Mouse (Mus musculus) CH12.LX (cell line): Measurements from ENCODE around the gene Rptor. TPM values are rescaled to one million over a fixed set of nuclear protein-coding genes. Genes with fewer than 3 reads are reported as not detected.

Experiments used
- DNase-seq: peaks from one replicate; pipeline ENCODE4 v3.0.0-alpha.2; 2013; ENCODE audit errors: extremely low read depth
- H3K27ac ChIP-seq: 2 replicates; pipeline ENCODE4 v1.5.1; 2012; ENCODE audit warnings: low read depth, mild to moderate bottlenecking, control low read depth, moderate library complexity; ENCODE audit not compliant: insufficient read depth
- H3K27me3 ChIP-seq: replicated peaks from 2 replicates; pipeline ENCODE3; 2012; ENCODE audit warnings: inconsistent platforms
- H3K36me3 ChIP-seq, 2 experiments: replicated peaks in 1 of 2; 2 replicates each; pipeline versions ENCODE3 to v1.6.1; 2012; ENCODE audit warnings: inconsistent platforms in 1 of 2, low read length in 1 of 2, mild to moderate bottlenecking in 1 of 2, mixed read lengths in 1 of 2, moderate library complexity in 1 of 2; ENCODE audit not compliant: control insufficient read depth in 1 of 2, insufficient read depth in 1 of 2
- H3K4me1 ChIP-seq, 2 experiments: 2 replicates each; pipeline ENCODE4 v1.6.1; 2012; ENCODE audit warnings: inconsistent platforms in 1 of 2, moderate library complexity in 1 of 2; ENCODE audit not compliant: insufficient read depth in 2 of 2, control insufficient read depth in 1 of 2
- H3K4me2 ChIP-seq: 2 replicates; pipeline ENCODE4 v1.6.1; 2012; ENCODE audit warnings: low read depth, mild to moderate bottlenecking, control low read depth; ENCODE audit not compliant: poor library complexity, insufficient read depth, severe bottlenecking
- H3K4me3 ChIP-seq, 3 experiments: fragments of 150-350 bp in 1 of 3; sonication (generic) in 1 of 3; replicated peaks in 1 of 3; 2 replicates each; pipeline versions ENCODE3 to v1.5.1; 2011 to 2012; ENCODE audit warnings: low read depth in 2 of 3, low read length in 2 of 3, mild to moderate bottlenecking in 2 of 3, moderate library complexity in 2 of 3, control low read depth in 1 of 3, improper control_type of control experiment in 1 of 3, inconsistent platforms in 1 of 3, mixed read lengths in 1 of 3; ENCODE audit not compliant: poor library complexity in 1 of 3
- H3K79me2 ChIP-seq: replicated peaks from 2 replicates; pipeline ENCODE4 v1.6.1; 2012; ENCODE audit warnings: mild to moderate bottlenecking, moderate library complexity; ENCODE audit not compliant: control insufficient read depth, poor library complexity, insufficient read depth, severe bottlenecking; ENCODE audit errors: extremely low read depth
- H3K9ac ChIP-seq: 2 replicates; pipeline ENCODE4 v1.6.1; 2012; ENCODE audit warnings: low read depth, mild to moderate bottlenecking, control low read depth, moderate library complexity; ENCODE audit not compliant: insufficient read depth
- H3K9me3 ChIP-seq: replicated peaks from 2 replicates; pipeline ENCODE3; 2012; ENCODE audit warnings: low read length, inconsistent platforms, mixed read lengths
- BHLHE40 ChIP-seq: IDR thresholded peaks from 2 replicates; pipeline ENCODE4 v1.6.1; 2011; ENCODE audit warnings: mild to moderate bottlenecking, low read depth, low read length, improper control_type of control experiment
- CHD1 ChIP-seq: IDR thresholded peaks from 2 replicates; pipeline ENCODE4 v1.6.1; 2012; ENCODE audit warnings: low read depth, low read length, improper control_type of control experiment, inconsistent platforms
- CHD2 ChIP-seq: IDR thresholded peaks from 2 replicates; pipeline ENCODE4 v1.6.1; 2011; ENCODE audit warnings: low read length, improper control_type of control experiment
- CTCF ChIP-seq, 2 experiments: IDR thresholded peaks in 1 of 2; conservative IDR thresholded peaks in 1 of 2; 2 replicates each; pipeline ENCODE4 v1.5.1; 2011 to 2012; ENCODE audit warnings: low read depth in 2 of 2, low read length in 2 of 2, improper control_type of control experiment in 1 of 2, inconsistent platforms in 1 of 2, mild to moderate bottlenecking in 1 of 2, moderate library complexity in 1 of 2
- ELF1 ChIP-seq: IDR thresholded peaks from 2 replicates; pipeline ENCODE4 v1.6.1; 2014; ENCODE audit warnings: low read depth, mild to moderate bottlenecking, inconsistent platforms, low read length, improper control_type of control experiment
- EP300 ChIP-seq: IDR thresholded peaks from 2 replicates; pipeline ENCODE4 v1.6.1; 2011; ENCODE audit warnings: low read length, improper control_type of control experiment
- GABPA ChIP-seq: IDR thresholded peaks from 2 replicates; pipeline ENCODE4 v1.6.1; 2012; ENCODE audit warnings: low read depth, low read length, improper control_type of control experiment, inconsistent platforms; ENCODE audit not compliant: insufficient replicate concordance
- IRF4 ChIP-seq: IDR thresholded peaks from 2 replicates; pipeline ENCODE4 v1.6.1; 2014; ENCODE audit warnings: low read depth, mild to moderate bottlenecking, inconsistent platforms, low read length, improper control_type of control experiment
- JUN ChIP-seq: IDR thresholded peaks from 2 replicates; pipeline ENCODE4 v1.6.1; 2011; ENCODE audit warnings: low read depth, mild to moderate bottlenecking, low read length, improper control_type of control experiment, moderate library complexity; ENCODE audit not compliant: insufficient read depth
- KAT2A ChIP-seq: IDR thresholded peaks from 2 replicates; pipeline ENCODE4 v1.6.1; 2012; ENCODE audit warnings: low read length, improper control_type of control experiment, inconsistent platforms; ENCODE audit not compliant: insufficient replicate concordance
- MAFK ChIP-seq: IDR thresholded peaks from 2 replicates; pipeline ENCODE4 v1.6.1; 2011; ENCODE audit warnings: low read length, improper control_type of control experiment; ENCODE audit not compliant: insufficient replicate concordance
- MAX ChIP-seq: IDR thresholded peaks from 2 replicates; pipeline ENCODE4 v1.6.1; 2011; ENCODE audit warnings: low read length, improper control_type of control experiment
- MAZ ChIP-seq: IDR thresholded peaks from 2 replicates; pipeline ENCODE4 v1.6.1; 2012; ENCODE audit warnings: low read depth, mild to moderate bottlenecking, inconsistent platforms, low read length, improper control_type of control experiment, moderate library complexity
- MXI1 ChIP-seq: IDR thresholded peaks from 2 replicates; pipeline ENCODE4 v1.6.1; 2011; ENCODE audit warnings: mild to moderate bottlenecking, low read depth, low read length, improper control_type of control experiment
- MYC ChIP-seq: IDR thresholded peaks from 2 replicates; pipeline ENCODE4 v1.6.1; 2011; ENCODE audit warnings: low read depth, mild to moderate bottlenecking, improper control_type of control experiment, low read length
- NRF1 ChIP-seq: IDR thresholded peaks from 2 replicates; pipeline ENCODE4 v1.6.1; 2014; ENCODE audit warnings: low read depth, mild to moderate bottlenecking, inconsistent platforms, low read length, improper control_type of control experiment, moderate library complexity
- PAX5 ChIP-seq: IDR thresholded peaks from 2 replicates; pipeline ENCODE4 v1.6.1; 2012; ENCODE audit warnings: low read length, inconsistent platforms, mixed read lengths
- POLR2AphosphoS2 ChIP-seq: IDR thresholded peaks from 2 replicates; pipeline ENCODE4 v1.6.1; 2011; ENCODE audit warnings: low read depth, low read length, improper control_type of control experiment
- RAD21 ChIP-seq: IDR thresholded peaks from 2 replicates; pipeline ENCODE4 v1.6.1; 2011; ENCODE audit warnings: low read depth, mild to moderate bottlenecking, low read length, improper control_type of control experiment, moderate library complexity
- SIN3A ChIP-seq: IDR thresholded peaks from 2 replicates; pipeline ENCODE4 v1.6.1; 2012; ENCODE audit warnings: low read length, improper control_type of control experiment, inconsistent platforms
- TBP ChIP-seq: conservative IDR thresholded peaks from 2 replicates; pipeline ENCODE4 v1.6.1; 2011; ENCODE audit warnings: low read depth, low read length, improper control_type of control experiment
- TCF12 ChIP-seq: IDR thresholded peaks from 2 replicates; pipeline ENCODE4 v1.6.1; 2014; ENCODE audit warnings: low read depth, mild to moderate bottlenecking, inconsistent platforms, low read length, improper control_type of control experiment
- UBTF ChIP-seq: IDR thresholded peaks from 2 replicates; pipeline ENCODE4 v1.6.1; 2012; ENCODE audit warnings: low read depth, mild to moderate bottlenecking, inconsistent platforms, low read length, improper control_type of control experiment, moderate library complexity
- USF1 ChIP-seq: IDR thresholded peaks from 2 replicates; pipeline ENCODE4 v1.6.1; 2014; ENCODE audit warnings: low read depth, mild to moderate bottlenecking, inconsistent platforms, low read length, improper control_type of control experiment
- USF2 ChIP-seq: conservative IDR thresholded peaks from 2 replicates; pipeline ENCODE4 v1.6.1; 2011; ENCODE audit warnings: low read depth, low read length, improper control_type of control experiment
- ZC3H11A ChIP-seq: IDR thresholded peaks from 2 replicates; pipeline ENCODE4 v1.6.1; 2012; ENCODE audit warnings: low read depth, mild to moderate bottlenecking, inconsistent platforms, low read length, improper control_type of control experiment
- ZKSCAN1 ChIP-seq: IDR thresholded peaks from 2 replicates; pipeline ENCODE4 v1.6.1; 2012; ENCODE audit warnings: low read depth, inconsistent platforms, low read length, improper control_type of control experiment, borderline replicate concordance
- ZMIZ1 ChIP-seq: IDR thresholded peaks from 2 replicates; pipeline ENCODE4 v1.6.1; 2012; ENCODE audit warnings: low read depth, mild to moderate bottlenecking, inconsistent platforms, low read length, improper control_type of control experiment
- ZNF384 ChIP-seq: IDR thresholded peaks from 2 replicates; pipeline ENCODE4 v1.6.1; 2012; ENCODE audit warnings: low read depth, low read length, improper control_type of control experiment, inconsistent platforms
- dilution Hi-C: fragments of 300-500 bp; cut with MboI; formaldehyde crosslinking; loops from 2 replicates; pipeline ENCODE4 v1.14.3; 2020; ENCODE audit warnings: low sequenced_read_pairs; ENCODE audit not compliant: extremely low pct_unique_long_range_greater_than_20kb, extremely low pct_ligation_motif_present
- in situ Hi-C: fragments of 300-500 bp; cut with MboI; formaldehyde crosslinking; loops from 3 replicates; pipeline ENCODE4 v1.14.3; 2019; ENCODE audit warnings: low sequenced_read_pairs, low pct_ligation_motif_present, low pct_unique_long_range_greater_than_20kb, mixed read lengths
- polyA plus RNA-seq: library from polyadenylated mRNA; unstranded; fragments of >175 nt; gene quantifications from 2 replicates; pipeline ENCODE4 v1.2.1, GENCODE M21; 2012; ENCODE audit warnings: low read depth; ENCODE audit not compliant: insufficient read length
- total RNA-seq, 2 experiments: library from RNA; depleted of rRNA; stranded (reverse); fragments of 300-350 nt in 1 of 2; fragments of >200 nt in 1 of 2; gene quantifications; 2 replicates each; pipeline ENCODE4 v1.2.3; 2012 to 2014

The Rptor gene
- total and polyA plus RNA-seq, 3 experiments: 10.3 to 33.1 (median 26.7) TPM

GRCm38 (mm10) chr11:119891601-119892215, 289.0 kb downstream of the Rptor start:
- H3K79me2 ChIP-seq: no peaks in the 10 kb centered on the region

DNA sequence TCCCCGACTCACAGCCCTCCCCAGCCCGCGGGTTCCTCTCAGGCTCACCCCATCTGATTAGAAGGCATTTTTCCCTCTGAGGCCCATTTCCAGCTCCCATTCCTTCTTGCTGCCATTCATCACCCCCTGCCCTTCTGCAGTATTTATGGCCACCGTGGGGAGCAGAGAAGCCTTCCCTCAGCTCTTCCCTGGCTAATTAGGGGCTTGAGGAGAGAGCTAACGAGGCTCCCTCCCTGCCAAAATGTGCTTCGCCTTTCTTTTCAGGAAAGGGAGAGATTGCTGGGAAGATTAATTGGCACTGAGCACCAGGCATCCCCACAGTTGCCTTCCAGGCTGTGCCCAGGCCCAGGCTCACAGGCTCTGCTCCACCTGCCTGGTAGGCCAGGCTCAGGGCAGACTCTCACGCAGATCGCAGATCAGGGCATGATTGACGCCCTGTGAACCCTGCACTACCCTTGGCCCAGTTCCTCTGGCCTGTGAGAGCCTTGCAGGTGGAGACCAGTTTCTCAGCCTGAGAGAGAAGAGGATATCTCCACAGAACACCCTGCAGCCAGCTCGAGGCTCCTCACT, 291.0 kb downstream of the Rptor start:
- no peaks in the 10 kb centered on the region for H3K9me3 ChIP-seq
- no peak overlapping the region for H3K27ac ChIP-seq
- no peak for TF ChIP-seq POLR2AphosphoS2
- TF ChIP-seq USF1: no peak
- no peak for TF ChIP-seq RAD21
- no peak for TF ChIP-seq PAX5
- no peak for TF ChIP-seq JUN
- no peak for TF ChIP-seq GABPA
- TF ChIP-seq ZNF384: no peak
- TF ChIP-seq UBTF: no peak
- no peak for TF ChIP-seq CHD2
- no peak for TF ChIP-seq MAX
- TF ChIP-seq MXI1: no peak
- no peak for TF ChIP-seq SIN3A
- TF ChIP-seq ZC3H11A: no peak
- no peak for TF ChIP-seq ZMIZ1
- TF ChIP-seq EP300: no peak
- TF ChIP-seq ZKSCAN1: no peak
- TF ChIP-seq BHLHE40: no peak
- H3K9ac ChIP-seq: no peak overlapping the region
- dilution Hi-C loops: no loop called here
- H3K4me1 ChIP-seq: peaks cover 0 to 30% of the 10 kb centered on the region in 2 experiments; a peak in 2 of 4 replicates
- in situ Hi-C loops: no loop called here
- H3K4me3 ChIP-seq: no peak overlapping the region
- no peaks in the 10 kb centered on the region for H3K27me3 ChIP-seq
- peaks cover 82 to 98% of the 10 kb centered on the region in 2 experiments for H3K36me3 ChIP-seq
- no peaks in the 10 kb centered on the region for H3K79me2 ChIP-seq
- no peak overlapping the region for H3K4me2 ChIP-seq
- no peak for DNase-seq

More at GRCm38 (mm10) chr11:119891601-119892215, 289.0 kb downstream of the Rptor start:
- Histone ChIP-seq H3K9ac (no peak overlapping the region), H3K36me3 (peaks cover 76 to 95% of the 10 kb centered on the region in 2 experiments), H3K27ac (no peak overlapping the region), H3K9me3 (no peaks in the 10 kb centered on the region), H3K27me3 (no peaks in the 10 kb centered on the region), H3K4me1 (peaks cover 0 to 25% of the 10 kb centered on the region in 2 experiments; a peak in 2 of 4 replicates), H3K4me2 (no peak overlapping the region), H3K4me3 (no peak overlapping the region)
- dilution Hi-C loops: no loop called here
- in situ Hi-C loops: no loop called here
- DNase-seq: no peak
- no peak for TF ChIP-seq MYC
- TF ChIP-seq MAZ: no peak
- TF ChIP-seq TCF12: no peak
- no peak for TF ChIP-seq CHD2
- TF ChIP-seq KAT2A: no peak
- TF ChIP-seq IRF4: no peak
- TF ChIP-seq PAX5: no peak
- no peak for TF ChIP-seq MAX
- no peak for TF ChIP-seq UBTF
- no peak for TF ChIP-seq CHD1
- TF ChIP-seq TBP: no peak
- TF ChIP-seq NRF1: no peak
- no peak for TF ChIP-seq ELF1
- no peak for TF ChIP-seq USF2
- no peak for TF ChIP-seq MAFK
- TF ChIP-seq CTCF (conservative IDR thresholded peaks at IDR 0.05 in 1 of 2, IDR thresholded peaks at IDR 0.05 in 1 of 2; ENCODE audit: low read depth in 2 of 2, low read length in 2 of 2): no peak
